ENCODE assay signal across 24 mouse cellular contexts in genomic region chr6:79401090-79401489, GRCm38 (mm10).
"Had no signal": no experiment of that assay in that cellular context is flagged by ENCODE, and none has a peak within 500 bp of the region (broad histone marks: within the 10 kb centered on the region; RNA-seq: fewer than 3 reads in every experiment).

No protein-coding gene starts in this region.

- H3K4me3 ChIP-seq: embryonic facial prominence, embryonic 10.5 days; embryonic facial prominence, embryonic 12.5 days; embryonic facial prominence, embryonic 13.5 days; embryonic facial prominence, embryonic 15.5 days; erythroblast, embryonic 14.5 days; forebrain, embryonic 10.5 days; forebrain, embryonic 12.5 days; forebrain, embryonic 13.5 days; forebrain, embryonic 15.5 days; gastrocnemius, adult 2 months; heart, adult 2 months; heart, embryonic 10.5 days; heart, embryonic 12.5 days had no signal

- DNase-seq: cerebellum, postnatal 14 days; cerebellum, postnatal 25 days; cerebellum, postnatal 36 days; embryo, embryonic 11 days; forebrain, postnatal 0 days; gastrocnemius, adult 2 months; gastrocnemius, postnatal 10 days; gastrocnemius, postnatal 14 days; gastrocnemius, postnatal 25 days; gastrocnemius, postnatal 36 days; heart, adult 11 months; heart, adult 18-20 months; heart, adult 2 months had no signal

- H3K36me3 ChIP-seq: embryonic facial prominence, embryonic 10.5 days; embryonic facial prominence, embryonic 12.5 days; embryonic facial prominence, embryonic 13.5 days; embryonic facial prominence, embryonic 15.5 days; forebrain, embryonic 10.5 days; forebrain, embryonic 12.5 days; forebrain, embryonic 15.5 days; heart, embryonic 10.5 days; heart, embryonic 12.5 days had no signal

- H3K27me3 ChIP-seq: embryonic facial prominence, embryonic 12.5 days; embryonic facial prominence, embryonic 13.5 days; embryonic facial prominence, embryonic 15.5 days; forebrain, embryonic 12.5 days; forebrain, embryonic 13.5 days; forebrain, embryonic 15.5 days; heart, embryonic 12.5 days had no signal

- H3K4me1 ChIP-seq: embryonic facial prominence, embryonic 10.5 days; embryonic facial prominence, embryonic 12.5 days; embryonic facial prominence, embryonic 13.5 days; embryonic facial prominence, embryonic 15.5 days; forebrain, embryonic 10.5 days; forebrain, embryonic 12.5 days; forebrain, embryonic 13.5 days; forebrain, embryonic 15.5 days; heart, embryonic 10.5 days; heart, embryonic 12.5 days had no signal

- H3K9ac ChIP-seq: embryonic facial prominence, embryonic 12.5 days; embryonic facial prominence, embryonic 13.5 days; embryonic facial prominence, embryonic 15.5 days; forebrain, embryonic 12.5 days; forebrain, embryonic 13.5 days; forebrain, embryonic 15.5 days; forebrain, postnatal 0 days; heart, embryonic 12.5 days had no signal

- H3K27ac ChIP-seq: embryonic facial prominence, embryonic 10.5 days; embryonic facial prominence, embryonic 12.5 days; embryonic facial prominence, embryonic 13.5 days; embryonic facial prominence, embryonic 15.5 days; forebrain, embryonic 10.5 days; forebrain, embryonic 12.5 days; forebrain, embryonic 13.5 days; forebrain, embryonic 15.5 days; gastrocnemius, adult 2 months; heart, adult 2 months; heart, embryonic 10.5 days had no signal

- H3K9me3 ChIP-seq: embryonic facial prominence, embryonic 10.5 days; embryonic facial prominence, embryonic 12.5 days; embryonic facial prominence, embryonic 13.5 days; embryonic facial prominence, embryonic 15.5 days; forebrain, embryonic 10.5 days; forebrain, embryonic 12.5 days; forebrain, embryonic 13.5 days; forebrain, embryonic 15.5 days; heart, embryonic 10.5 days; heart, embryonic 12.5 days had no signal
